Mouse (Mus musculus) gastrocnemius, postnatal 14 days (tissue): ENCODE data around the gene Cdc37. TPM values are rescaled to one million over a fixed set of nuclear protein-coding genes. Genes with fewer than 3 reads are reported as not detected.

Experiments used
- DNase-seq: peaks from one replicate; pipeline ENCODE4 v3.0.0; 2021; ENCODE audit warnings: mixed read lengths
- intact Hi-C: fragments of 180-260 bp; cut with DNase I; formaldehyde crosslinking; loops from one replicate; pipeline ENCODE4 v1.15.1; 2025; ENCODE audit warnings: low total_unique reads
- total RNA-seq, 2 experiments: library from RNA; stranded (reverse); gene quantifications; 2 replicates each; pipeline ENCODE4 v1.2.3; 2021

Cdc37 gene
- total RNA-seq, 2 experiments from 2014 or later: 138 to 139 TPM

- intact Hi-C loops: loop anchor here (2.0 kb wide), 1 partner anchor 243 kb away; the partner anchor contains the start of gene Eif3g
Measured at GRCm38 (mm10) chr9:21141922-21142321, 7.9 kb downstream of the Cdc37 start.

DNA sequence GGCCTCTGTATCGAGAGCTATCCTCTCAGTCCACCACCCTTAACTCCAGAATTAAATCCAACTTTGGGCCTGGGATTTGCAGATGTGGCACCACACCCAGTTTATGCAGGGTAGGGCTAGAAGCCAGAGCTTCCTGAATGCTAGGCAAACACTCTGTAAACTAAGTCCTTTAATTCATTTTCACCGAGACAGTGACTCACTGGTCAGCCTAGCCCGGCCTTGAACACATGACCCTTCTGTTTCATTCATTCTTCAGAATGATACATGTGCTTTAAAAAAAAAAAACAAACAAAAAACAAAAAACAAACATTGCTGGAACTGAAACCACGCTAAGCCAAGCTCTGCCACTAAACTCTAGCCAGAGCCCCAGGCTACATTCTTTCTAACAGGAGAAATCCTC lies 11.4 kb downstream of the Cdc37 start:
- intact Hi-C loops: loop anchor here (5.0 kb wide), 1 partner anchor 106 kb away; the partner anchor contains the start of gene Icam5
- no peak for DNase-seq

More at GRCm38 (mm10) chr9:21141922-21142321, 7.9 kb downstream of the Cdc37 start:
- no peak for DNase-seq

DNA sequence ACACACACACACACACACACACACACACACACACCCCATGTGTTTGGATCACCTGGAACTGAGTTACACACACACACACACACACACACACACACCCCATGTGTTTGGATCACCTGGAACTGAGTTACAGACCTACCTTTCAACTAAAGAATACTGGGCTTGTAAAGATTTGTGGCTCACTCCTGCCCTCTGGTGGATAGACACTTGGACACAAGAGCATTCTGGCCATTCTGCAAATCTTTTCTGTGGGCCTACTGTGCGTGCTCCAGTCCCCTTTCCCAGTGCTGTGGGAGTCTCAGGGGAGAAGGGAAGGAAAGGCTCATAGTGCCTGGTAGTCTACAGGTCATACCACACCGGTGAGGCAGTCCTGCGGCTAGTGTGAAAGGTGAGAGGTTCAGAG lies 12.6 kb downstream of the Cdc37 start:
- DNase-seq: no peak
- intact Hi-C loops: loop anchor here (5.0 kb wide), 1 partner anchor 105 kb away; the partner anchor contains the start of gene Icam5

DNA sequence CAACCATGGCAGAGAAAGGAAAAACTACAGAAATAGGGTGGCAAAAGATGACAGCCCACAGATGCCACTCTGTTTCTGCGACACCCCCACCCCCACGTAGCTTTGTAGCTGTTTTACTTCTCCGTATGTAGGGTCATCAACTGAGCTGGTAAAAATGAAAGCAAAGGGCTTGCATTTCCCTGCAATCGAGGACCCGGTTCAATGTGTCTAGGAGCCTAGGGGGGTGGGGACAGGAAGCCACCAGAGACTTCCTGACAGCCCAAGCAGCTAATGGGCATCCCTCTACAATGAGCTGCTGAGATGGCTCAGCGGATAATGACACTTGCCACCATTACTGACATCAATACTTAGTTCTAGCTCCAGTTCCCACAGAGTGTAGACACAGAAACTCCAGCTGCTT lies 13.4 kb downstream of the Cdc37 start:
- no peak for DNase-seq
- intact Hi-C loops: loop anchor here (5.0 kb wide), 1 partner anchor 104 kb away; the partner anchor contains the start of gene Icam5

DNA sequence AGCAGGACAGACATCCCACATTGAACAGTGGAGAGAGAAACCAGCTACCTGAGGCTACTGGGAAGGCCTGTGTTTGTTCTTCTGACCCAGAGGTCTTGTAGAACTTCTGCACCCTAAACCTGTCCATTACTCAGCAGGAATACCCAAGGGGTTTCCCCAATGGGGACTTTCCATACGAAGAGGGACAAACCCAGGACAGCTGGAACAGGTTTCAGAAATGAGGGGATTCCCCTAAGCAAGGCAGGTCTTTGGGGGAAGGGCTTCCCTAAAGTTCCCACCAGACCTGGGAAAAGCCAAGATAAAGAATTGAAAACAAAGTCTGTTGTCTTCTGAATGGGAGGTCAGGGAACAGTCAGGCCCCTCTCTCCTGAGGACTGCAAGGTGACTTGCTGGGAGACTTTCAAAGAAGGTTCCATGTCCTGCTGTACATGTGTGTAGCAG lies 13.8 kb downstream of the Cdc37 start:
- intact Hi-C loops: loop anchor here (5.0 kb wide), 1 partner anchor 104 kb away; the partner anchor contains the start of gene Icam5
- no peak for DNase-seq

DNA sequence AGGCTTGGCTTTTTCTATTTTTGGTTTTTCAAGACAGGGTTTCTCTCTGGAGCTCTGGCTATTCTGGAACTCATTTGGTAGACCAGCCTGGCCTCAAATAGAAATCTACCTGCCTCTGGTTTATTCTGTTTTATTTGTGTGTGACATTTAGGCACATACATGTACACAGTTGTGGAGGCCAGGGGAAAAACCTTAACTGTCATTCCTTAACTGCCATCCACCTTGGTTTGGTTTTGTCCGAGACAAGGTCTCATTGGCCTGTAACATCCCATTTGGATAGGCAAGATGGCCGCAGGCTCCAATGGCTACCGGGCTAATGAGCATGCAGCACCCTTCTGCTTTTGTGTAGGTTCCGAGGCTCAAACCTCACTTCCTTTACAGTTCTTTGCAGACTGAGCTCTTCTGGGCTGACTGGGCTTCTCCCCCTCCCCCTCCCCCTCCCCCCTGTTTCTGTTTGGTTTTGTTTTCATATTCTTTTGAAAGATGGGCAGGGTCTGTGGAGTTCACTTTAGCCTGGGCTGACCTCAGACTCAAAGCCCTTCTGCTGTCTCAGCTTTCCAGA lies 14.4 kb downstream of the Cdc37 start:
- intact Hi-C loops: loop anchor here (5.0 kb wide), 1 partner anchor 103 kb away; the partner anchor contains the start of gene Icam5
- no peak for DNase-seq

DNA sequence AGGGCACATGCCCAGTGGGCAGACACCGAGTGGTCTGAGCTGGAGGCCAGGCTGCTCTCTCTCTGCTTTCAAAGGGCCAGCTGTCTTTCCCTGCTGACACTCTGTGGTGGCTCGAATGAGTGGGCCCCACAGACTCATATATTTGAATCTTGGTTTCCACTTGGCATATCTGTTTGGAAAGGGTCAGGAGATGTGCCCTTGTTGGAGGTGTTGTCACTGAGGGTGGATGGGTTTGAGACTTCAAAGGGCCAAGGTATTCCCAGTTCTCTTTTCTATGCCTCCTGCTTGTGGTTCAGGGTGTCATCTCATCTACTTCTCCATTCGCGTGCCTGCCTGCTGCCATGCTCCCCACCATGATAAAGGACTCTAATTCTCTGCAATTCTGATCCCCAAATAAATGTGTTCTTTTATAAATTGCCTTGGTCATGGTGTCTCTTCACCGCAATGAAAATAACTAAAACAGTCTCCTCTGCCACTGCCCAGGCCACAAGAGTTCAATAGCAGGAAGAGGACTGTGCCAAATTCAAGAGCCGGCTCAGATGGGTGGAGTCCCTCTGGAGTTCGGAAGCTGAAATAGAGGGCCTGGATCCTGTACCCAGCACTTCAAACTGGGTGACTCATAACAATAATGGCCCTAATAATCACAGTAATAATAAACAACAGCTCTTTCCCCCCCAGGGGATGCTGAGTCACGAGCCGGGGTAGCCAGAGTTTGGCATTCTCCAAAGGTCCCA lies 15.0 kb downstream of the Cdc37 start:
- intact Hi-C loops: loop anchor here (5.0 kb wide), 1 partner anchor 102 kb away; the partner anchor contains the start of gene Icam5
- DNase-seq: peak; percentile 58

DNA sequence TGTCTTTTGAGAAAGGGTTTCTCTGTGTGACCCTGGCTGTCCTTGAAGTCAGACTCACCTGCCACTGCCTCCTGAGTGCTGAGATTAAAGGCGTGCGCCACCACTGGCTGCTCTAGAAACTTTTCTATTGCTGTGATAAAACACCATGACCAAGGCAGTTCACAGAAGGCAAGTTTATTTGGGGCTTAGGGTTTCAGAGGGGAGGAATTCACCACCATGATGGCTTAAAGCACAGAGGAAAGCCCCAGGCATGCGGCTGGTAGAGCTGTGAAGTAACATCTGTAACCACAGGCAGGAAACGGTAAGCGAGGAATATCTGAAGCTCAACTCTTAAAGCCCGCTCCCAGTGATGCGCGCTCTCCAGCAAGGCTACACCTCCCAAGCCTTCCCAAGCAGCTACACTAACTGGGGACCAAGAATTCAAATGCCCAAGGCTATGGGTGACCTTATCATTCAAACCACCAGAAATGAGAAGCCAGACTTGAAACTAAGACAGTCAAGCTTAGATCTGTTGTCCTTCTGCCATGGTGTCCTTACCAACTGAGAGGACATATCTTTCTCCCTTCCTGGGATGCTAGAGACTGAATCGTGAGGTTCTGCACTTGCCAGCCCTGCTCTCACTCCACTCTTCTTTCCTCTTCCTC lies 16.6 kb downstream of the Cdc37 start:
- DNase-seq: no peak
- intact Hi-C loops: no loop called here

GRCm38 (mm10) chr9:21132102-21132775 lies 17.5 kb downstream of the Cdc37 start:
- intact Hi-C loops: no loop called here
- DNase-seq: no peak

GRCm38 (mm10) chr9:21131059-21131956 lies 18.5 kb downstream of the Cdc37 start, which contains the start of gene Tyk2:
Gene Tyk2 (minus strand): TSS chr9:21131243.
- intact Hi-C loops: no loop called here
- peak; percentile 91 for DNase-seq

GRCm38 (mm10) chr9:21126259-21126627 lies 23.5 kb downstream of the Cdc37 start:
- DNase-seq: no peak
- intact Hi-C loops: no loop called here

GRCm38 (mm10) chr9:21125502-21126258 lies 24.1 kb downstream of the Cdc37 start:
- intact Hi-C loops: no loop called here
- DNase-seq: no peak

DNA sequence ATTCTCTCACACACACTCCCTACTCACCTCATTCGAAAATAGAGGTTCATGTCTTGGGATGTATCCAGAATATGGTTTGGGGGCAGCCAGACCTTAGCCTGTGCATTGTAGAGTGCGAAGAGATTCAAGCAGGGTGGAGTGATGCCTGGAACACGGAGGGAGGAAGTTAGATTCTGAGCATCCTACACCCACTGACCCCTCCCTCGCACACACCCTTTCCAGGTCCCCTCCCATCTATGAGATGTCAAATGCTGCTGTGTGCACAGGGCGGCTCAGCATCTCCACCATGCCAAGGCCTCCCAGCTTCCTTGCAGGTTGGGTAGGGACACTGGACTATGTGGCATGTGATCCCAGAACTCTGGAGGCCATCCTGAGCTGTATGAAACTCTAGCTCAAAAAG lies 24.9 kb downstream of the Cdc37 start:
- intact Hi-C loops: no loop called here
- no peak for DNase-seq

GRCm38 (mm10) chr9:21121483-21121882 lies 28.3 kb downstream of the Cdc37 start:
- intact Hi-C loops: no loop called here
- DNase-seq: no peak

DNA sequence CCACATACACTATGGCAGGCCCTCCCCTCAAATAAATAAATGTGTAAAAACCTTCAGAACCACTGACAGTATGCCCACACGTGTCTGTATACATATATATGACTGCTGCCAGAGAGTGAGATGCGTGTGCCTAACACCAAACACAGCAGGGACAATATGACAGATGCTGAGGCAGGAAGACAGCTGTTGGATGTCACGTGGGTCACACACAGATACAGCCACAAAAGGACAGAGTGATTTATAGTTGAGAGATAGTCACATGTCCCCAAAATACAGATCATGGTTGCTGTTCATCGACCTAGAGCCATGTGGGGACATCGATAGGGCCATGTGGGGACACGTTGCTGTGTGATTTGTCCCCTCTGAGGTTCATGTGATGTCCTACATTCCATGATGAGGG lies 32.7 kb downstream of the Cdc37 start:
- no peak for DNase-seq
- intact Hi-C loops: no loop called here

- no peak for DNase-seq
- intact Hi-C loops: no loop called here
Measured at GRCm38 (mm10) chr9:21115105-21115504, 34.7 kb downstream of the Cdc37 start.

DNA sequence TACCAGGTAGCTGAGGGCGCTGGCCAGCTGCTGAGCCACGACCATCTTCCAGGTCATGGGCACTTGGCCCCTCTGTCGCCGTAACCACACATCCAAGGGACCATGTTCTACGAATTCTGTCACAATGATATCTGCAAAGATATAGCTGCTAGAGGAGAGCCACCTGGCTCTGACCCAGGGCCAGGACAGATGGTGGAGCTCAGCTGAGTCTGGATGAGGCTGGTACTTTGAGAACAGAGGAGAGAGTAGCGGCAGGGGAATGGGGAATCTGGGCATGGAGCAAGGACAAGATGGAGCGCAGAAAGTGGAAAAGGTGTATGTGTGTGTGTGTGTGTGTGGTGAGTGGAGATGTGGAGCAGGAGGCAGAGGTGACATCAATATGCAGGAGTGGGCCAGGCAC lies 35.6 kb downstream of the Cdc37 start:
- intact Hi-C loops: no loop called here
- no peak for DNase-seq

DNA sequence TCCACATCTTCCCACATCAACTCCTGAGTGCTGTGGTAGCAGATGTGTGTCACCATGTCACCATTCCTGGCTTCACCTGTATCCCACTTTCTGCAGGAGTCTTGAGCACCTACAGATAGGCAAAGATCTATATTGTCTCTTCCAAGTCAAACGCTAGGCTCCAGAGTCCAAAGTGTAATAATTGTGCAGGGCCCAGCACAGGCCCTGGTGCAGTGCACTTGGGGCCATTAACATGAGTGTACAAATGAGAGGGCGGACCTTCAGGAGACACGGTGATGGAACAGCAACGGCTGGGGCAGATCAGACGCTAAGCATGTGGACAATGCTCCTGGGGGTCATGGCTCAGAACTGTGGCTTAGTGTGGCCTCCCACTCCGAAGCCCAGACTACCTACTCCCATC lies 36.0 kb downstream of the Cdc37 start:
- no peak for DNase-seq
- intact Hi-C loops: no loop called here
